Mouse (Mus musculus): ENCODE measurements around the gene Dtx4.
"Not testable (repeated sequence)": the region's sequence is repeated elsewhere in the genome, so short reads cannot be mapped to it uniquely, and the experiment has no call there.

The Dtx4 gene

DNA sequence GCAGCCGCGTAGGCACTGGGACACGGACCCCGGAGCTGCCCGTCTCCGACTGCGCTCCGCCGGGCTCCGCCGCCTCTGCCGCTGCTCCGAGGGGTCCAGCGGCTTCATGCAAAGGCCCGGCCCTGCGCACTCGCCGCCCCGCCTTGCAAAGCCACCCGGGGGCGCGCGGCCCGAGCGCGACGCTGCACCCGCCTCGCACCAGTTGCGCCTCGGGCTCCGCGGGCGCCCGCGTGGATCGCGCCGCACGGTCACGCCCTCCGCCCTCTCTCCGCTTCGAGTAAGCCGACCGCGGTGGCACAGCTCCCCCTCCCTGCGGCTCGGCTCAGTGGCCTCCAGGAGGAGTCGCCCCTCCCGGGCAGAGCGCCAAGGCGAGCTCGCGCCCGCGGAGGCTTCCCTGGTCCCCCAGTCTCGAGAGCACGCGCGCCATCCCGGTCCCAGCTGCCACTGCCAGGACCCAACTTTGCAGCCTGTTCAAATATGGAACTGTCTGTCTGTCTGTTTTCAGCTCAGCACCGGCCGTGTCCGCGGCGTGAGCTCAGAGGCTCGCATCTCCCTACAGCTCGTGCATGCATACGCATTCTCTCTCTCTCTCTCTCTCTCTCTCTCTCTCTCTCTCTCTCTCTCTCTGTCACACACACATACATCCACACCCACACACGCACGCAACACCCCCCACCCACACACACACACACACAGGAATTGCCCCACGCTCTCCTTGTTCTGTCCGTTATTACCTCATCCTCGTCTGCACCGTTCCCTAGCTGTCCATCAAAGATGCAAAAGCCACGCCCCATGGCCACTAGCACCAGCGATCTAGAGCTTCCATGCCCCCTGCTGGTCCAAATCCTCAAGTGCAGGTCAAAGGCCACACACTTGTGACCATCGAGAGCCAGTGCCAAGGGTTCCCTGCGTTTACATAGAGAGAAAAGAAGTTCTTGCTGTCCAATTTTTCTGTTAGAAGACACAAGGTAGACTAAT, at the start of gene Dtx4:
Gene Dtx4 (minus strand): TSS at position 85 of the 978 bp plus-strand sequence.
- peak; percentile 97 for DNase-seq (ENCODE audit: low read depth, low spot score)

DNA sequence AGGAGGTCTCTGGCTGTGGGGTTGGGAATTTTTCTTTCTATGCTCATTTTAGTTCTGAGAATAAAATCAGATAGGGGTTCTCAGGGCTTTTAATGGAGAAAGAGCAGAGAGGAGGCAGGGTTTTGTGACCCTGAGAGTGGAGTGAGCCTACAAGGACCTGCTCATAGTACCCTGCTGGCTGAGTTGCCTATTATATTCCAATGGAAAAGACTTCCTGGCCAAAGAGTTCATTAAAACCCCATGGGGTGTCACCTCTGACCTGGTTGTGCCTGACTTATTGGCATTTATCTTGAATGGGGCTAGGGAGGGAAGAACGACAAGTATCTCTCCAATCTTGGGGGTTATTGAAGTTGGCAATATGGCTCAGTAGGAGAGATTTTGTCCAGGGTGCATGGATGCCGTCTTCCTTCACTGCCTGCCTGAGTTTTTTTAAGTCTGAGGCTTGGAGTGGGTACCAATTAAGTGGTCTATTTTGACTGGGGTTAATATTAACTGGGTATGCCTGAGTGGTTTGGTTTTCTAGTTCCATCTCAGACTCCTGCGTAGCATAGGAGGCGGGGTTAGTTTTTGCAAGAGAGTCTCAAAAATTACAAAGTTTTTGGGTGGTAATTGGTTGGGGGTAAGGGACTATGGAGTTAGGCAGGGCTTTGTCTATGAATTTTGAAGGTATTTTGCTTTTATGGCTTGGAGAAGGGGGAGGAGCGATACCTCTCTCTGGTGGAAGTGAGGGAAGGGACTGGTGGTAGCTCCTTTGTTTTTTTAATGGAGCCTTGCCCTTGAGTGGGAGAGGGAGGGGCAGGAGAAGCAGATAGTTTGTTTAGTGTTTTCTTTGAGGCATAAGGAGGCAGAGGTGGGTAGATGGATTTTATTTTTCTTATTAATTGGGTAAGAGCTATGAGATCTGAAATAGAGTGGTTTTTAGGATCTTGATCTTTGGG, 49.0 kb upstream of the Dtx4 start:
- no peak for DNase-seq (ENCODE audit: low read depth, low spot score)

- DNase-seq (ENCODE audit: low read depth, low spot score): peak; percentile 70
Measured at GRCm38 (mm10) chr19:12549166-12549565, 47.9 kb upstream of the Dtx4 start.

DNA sequence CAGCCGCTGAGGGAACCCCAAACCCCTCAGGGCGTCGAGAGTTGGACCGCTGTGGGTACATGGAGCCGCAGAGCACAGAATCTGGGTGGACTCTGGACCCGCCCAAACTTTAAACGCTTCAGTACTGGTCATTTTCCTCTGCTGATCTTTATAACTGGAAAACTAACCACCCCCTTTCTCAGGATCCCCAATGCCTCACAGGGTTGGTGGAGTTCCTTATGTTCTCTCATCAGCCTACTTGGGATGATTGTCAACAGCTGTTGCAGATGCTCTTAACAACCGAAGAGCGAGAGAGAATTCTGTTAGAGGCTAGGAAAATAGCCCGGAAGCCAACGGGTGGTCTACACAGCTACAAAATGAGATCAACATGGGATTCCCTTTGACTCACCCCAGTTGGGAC, 44.2 kb upstream of the Dtx4 start, which contains the start of gene Fam111a:
Gene Fam111a (plus strand): TSS at position 301 of the 400 bp plus-strand sequence.
- DNase-seq (ENCODE audit: low read depth, low spot score): not testable (repeated sequence)

- DNase-seq (ENCODE audit: low read depth, low spot score): no peak
Measured at GRCm38 (mm10) chr19:12541644-12542043, 40.4 kb upstream of the Dtx4 start.

DNA sequence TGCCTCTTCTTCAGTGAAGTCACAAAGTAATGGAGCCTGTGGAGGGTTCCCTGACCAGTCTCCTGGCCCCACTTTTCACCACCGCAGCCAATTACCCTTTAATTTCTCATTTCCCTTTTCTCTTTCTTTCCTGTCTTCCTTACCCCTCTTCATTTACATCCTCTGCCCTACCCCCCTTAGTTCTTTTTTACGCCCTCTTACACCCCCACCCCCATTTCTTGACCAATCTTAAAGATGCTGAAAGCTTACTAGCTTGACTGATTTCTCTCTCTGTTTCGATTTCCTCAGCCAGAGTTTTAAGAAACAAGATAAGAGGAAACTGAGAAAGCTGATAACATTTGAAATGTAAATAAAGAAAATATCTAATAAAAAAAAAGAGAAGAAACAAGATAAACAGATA, 39.5 kb upstream of the Dtx4 start:
- DNase-seq (ENCODE audit: low read depth, low spot score): no peak

DNA sequence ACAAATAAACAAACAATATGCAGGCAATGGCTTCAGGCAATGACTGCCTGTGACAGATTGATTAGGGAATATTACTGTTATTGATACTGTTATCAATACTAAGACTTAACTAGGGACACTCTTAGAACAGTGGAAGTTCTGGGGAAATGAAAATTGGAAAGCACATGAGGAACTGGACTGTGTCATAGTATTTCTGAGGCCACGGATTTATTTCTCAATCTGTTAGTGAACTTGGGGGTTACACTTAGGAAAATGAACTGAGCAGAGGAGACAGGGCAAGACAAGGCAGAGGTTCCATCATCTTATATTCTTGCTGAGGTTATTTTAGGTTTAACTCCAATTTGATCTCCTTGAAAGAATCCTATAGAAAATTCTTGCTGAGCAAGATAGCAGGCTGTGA, 38.7 kb upstream of the Dtx4 start:
- no peak for DNase-seq (ENCODE audit: low read depth, low spot score)

- no peak for DNase-seq (ENCODE audit: low read depth, low spot score)
Measured at GRCm38 (mm10) chr19:12537168-12537567, 35.9 kb upstream of the Dtx4 start.

GRCm38 (mm10) chr19:12523377-12523776, 22.1 kb upstream of the Dtx4 start:
- no peak for DNase-seq (ENCODE audit: low read depth, low spot score)

DNA sequence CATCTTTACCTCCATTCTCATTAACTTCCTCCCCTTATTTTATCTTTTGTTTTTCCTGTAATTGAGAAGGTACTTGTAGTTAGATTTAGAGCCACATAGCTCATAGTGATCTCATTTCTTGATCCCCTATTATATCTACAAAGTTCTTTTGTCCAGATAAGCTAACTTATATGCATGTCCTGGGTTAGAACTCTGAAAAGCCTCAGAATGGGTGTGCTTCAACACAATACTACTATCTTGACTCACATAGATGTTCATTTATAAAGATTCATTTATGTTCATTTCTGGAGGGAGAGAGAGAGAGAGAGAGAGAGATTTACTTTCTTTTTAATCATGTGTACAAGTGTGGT, 17.3 kb upstream of the Dtx4 start:
- DNase-seq (ENCODE audit: low read depth, low spot score): no peak

- peak; percentile 61 for DNase-seq (ENCODE audit: low read depth, low spot score)
Measured at GRCm38 (mm10) chr19:12517671-12518540, 16.7 kb upstream of the Dtx4 start.

DNA sequence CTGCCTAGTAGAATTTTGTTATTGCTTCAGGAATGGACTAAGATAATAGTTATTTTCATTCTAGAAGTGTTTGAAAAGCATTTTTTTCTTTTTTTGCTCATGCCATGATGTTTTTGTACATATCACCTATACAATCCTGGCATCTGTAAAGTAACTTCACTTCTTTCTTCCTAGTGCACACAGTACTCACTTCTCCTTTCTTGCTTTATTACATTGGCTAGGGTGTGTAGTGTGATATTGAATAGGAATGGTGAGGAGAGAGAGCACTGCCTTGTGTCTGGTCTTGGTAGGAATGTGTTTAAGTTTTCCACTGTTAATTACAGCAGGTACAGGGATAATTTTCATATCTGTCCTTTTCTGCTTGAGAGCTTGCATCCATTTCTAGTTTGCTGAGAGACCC, 13.4 kb upstream of the Dtx4 start:
- no peak for DNase-seq (ENCODE audit: low read depth, low spot score)

GRCm38 (mm10) chr19:12502756-12503155, 1.5 kb upstream of the Dtx4 start:
- DNase-seq (ENCODE audit: low read depth, low spot score): peak; percentile 61

DNA sequence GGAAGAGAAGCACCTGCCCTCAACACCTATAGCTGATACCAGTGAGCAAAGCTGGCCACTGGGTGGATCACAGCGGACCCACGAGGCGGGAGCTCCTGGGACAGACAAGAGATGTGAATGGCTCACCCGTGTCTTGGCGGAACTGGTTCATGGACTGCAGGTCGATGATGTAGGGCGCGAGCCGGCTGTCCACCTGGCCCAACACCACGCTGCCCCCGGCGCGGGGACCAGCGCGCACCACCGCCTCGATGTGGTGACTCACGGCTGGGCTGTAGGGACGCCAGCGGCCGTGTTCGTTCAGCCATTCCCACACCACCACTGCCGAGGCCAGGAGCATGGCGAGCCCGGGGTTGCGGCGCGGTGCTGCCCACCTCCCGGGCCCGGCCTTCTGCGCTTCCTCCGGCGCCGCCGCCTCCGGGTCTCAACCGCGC, 358 bp downstream of the Dtx4 start:
- DNase-seq (ENCODE audit: low read depth, low spot score): peak; percentile 54

DNA sequence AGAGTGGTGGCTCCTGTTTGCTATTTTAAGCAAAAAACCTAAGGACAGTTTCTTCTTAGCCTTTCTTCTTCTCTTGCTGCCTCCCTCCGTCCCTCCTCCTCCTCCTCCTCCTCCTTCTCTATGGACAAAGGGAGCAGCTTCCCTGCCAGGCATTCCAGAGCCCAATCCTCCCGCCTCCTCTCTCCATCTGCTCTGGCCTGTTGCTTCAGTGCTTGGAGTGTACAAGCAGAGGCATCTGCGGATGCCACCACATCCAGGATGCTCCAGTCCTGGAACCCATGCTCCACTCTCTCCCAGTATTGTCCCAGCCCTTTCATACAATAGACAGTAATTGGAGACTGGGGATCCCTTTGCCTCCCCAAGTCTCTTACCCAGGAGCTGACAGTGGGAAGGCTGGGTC, 1.1 kb downstream of the Dtx4 start:
- no peak for DNase-seq (ENCODE audit: low read depth, low spot score)

- DNase-seq (ENCODE audit: low read depth, low spot score): no peak
Measured at GRCm38 (mm10) chr19:12499485-12499884, 1.8 kb downstream of the Dtx4 start.

DNA sequence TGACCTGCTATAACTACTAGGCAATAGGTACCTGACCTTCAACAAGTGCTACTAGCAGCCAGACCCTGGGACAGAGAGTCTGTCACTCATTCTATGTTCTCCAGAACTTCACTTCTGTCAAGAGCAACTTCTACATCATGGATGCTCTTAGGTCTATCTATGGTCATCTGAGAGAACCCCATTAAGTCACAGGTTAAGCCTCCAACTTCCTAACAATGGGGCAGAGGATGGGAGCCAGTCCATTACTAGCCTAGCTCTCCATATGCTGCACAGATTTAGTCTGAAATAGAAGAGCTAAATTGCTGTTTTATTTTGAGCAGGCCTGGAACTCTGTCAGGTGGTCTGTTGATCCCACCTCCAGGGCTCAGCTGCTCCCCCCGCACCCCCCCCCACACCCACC, 2.3 kb downstream of the Dtx4 start:
- no peak for DNase-seq (ENCODE audit: low read depth, low spot score)

GRCm38 (mm10) chr19:12498321-12498720, 2.9 kb downstream of the Dtx4 start:
- DNase-seq (ENCODE audit: low read depth, low spot score): no peak

DNA sequence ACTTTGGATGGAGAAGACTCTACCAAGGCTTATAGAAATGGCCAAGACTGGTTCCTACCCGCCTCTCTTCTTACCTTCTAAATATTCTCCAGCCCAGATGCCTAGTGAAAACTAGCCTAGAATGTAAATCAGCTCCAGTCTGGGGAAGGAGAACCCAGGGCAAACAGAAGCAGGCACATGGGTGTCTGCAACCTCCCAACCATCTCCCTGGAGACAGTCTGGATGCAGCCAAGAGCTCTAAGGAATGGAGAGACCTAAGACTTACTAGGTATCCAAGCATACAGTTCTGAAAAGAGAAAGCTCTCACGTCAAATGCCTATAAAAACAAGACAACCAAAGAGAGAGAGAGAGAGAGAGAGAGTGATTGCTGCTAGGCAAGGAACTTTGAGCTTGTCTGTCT, 3.3 kb downstream of the Dtx4 start:
- DNase-seq (ENCODE audit: low read depth, low spot score): no peak

DNA sequence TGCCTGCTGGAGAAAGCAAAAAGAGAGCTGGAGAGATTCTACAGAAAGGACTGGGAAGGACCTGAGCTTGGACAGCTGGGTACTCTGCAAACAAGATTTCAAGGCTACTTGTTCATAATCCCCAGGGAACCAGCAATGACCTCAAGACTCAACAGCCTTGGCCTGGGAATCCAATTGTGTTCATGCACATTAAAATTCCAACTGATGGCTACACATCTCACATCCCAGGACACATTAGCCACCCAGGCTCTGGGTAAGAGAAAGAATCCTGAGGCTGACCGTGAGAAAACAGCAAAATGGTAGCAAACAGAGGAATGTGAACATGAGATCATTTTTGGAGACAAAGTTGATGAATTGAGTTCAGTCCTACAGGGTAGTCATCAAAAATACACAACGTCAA, 5.0 kb downstream of the Dtx4 start:
- DNase-seq (ENCODE audit: low read depth, low spot score): no peak

GRCm38 (mm10) chr19:12494972-12495535, 6.2 kb downstream of the Dtx4 start:
- no peak for DNase-seq (ENCODE audit: low read depth, low spot score)
